Mouse (Mus musculus) G1E-ER4 (cell line): ENCODE measurements around the gene Gsdma. TPM values are rescaled to one million over a fixed set of nuclear protein-coding genes. Genes with fewer than 3 reads are reported as not detected.

ENCODE experiments used
- GATA1 ChIP-seq: IDR thresholded peaks from one replicate; pipeline ENCODE4 v1.8.0; 2012; ENCODE audit warnings: low read length, inconsistent platforms
- polyA plus RNA-seq: library from polyadenylated mRNA; stranded (reverse); fragments of >175 nt; gene quantifications from 2 replicates; pipeline ENCODE4 v1.2.3, GENCODE M21; 2012

The Gsdma gene
- polyA plus RNA-seq, 1 experiment = 0.04 TPM

DNA sequence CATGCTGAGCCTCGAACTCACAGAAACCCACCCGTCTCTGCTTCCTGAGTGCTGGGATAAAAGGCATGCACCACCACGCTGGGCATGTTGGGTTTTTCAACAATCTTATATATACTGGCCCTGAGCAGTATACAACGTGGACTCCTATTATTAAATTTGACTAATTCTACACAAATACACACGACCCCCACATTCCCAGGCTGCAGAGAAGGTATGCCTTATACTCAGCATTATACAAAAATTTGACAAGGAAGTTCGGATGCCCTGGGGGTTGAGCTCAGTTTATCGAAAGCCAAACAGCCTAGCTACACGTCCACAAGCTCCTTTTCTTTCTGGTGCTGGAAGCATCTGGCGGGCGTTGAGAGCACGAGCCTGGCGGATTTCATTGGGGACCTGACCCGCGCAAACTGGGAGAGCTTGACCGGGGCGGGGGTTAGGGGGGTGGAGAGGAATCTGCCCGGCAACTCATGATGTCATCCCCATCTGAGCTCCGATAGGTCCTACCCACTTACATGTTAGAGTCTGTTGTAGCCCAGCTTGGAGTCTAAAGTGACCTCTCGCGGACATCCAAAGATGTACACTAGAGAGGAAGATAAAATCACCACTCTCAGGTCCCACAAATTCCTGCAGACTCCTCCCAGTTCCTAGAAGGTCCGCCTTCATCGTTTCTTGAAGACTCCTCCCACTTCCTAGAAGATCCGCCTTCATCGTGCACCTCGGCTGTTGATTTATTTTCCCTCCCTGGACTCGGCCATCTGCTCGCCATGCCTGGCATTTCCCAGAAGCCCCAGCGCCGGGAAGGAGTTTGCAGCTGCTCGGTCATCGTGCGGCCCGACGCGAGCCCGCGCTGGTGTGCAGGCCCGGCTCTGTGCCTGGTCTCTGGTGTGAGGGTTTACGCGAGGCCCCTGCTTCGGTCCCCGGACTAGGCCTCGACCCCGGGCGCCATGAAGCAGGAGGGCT, 17.9 kb downstream of the Gsdma start, which contains the start of gene Psmd3:
Psmd3 (plus strand) TSS at position 769 of the 960 bp plus-strand sequence.
- no peak for TF ChIP-seq GATA1

GRCm38 (mm10) chr11:98682811-98683210, 18.7 kb downstream of the Gsdma start:
- TF ChIP-seq GATA1 = no peak

- no peak for TF ChIP-seq GATA1
These were observed 21.5 kb downstream of the Gsdma start for GRCm38 (mm10) chr11:98685642-98686041.

DNA sequence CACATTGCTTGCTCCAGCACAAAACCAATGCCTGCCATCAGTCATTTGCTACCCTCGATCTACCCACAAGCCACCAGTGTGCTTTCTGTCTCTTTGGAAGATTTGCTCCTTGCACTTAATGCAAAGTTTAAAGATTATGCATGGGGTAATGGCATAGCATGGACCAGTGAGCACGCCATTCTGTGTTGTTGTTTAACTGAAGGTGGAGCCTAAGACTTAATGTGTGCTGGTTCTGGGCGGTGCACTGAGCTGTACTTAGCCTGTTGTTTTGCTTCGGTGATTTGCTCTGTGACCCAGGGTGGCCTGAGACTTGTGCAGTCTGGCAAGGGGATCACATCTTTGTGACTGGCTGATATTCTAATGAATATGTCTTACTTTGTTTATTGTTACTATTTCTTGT, 22.8 kb downstream of the Gsdma start:
- TF ChIP-seq GATA1 = no peak

GRCm38 (mm10) chr11:98688009-98688408, 23.9 kb downstream of the Gsdma start:
- no peak for TF ChIP-seq GATA1

GRCm38 (mm10) chr11:98693201-98693600, 29.1 kb downstream of the Gsdma start:
- TF ChIP-seq GATA1 = no peak

GRCm38 (mm10) chr11:98693746-98694145, 29.6 kb downstream of the Gsdma start:
- TF ChIP-seq GATA1 = no peak

DNA sequence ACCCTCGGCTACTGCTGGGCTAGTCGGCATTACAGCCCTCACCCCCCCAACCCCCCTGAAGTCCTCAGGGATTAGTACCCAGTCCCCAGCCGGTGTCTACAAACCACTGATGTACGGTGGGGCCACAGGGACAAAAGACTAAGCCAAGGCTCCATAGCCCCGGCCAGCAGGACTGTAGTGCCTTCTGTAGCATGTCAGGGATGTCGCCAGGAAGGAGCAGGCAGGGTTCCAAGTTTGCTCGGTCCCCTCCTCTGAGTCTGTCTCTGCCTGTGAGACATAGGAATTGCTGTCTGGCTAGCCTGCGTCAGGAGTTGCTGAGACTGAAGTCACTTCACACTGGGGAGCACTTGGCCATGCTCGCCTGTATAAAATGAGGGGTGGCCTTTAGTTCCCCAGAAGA, 30.1 kb downstream of the Gsdma start:
- TF ChIP-seq GATA1 = no peak

DNA sequence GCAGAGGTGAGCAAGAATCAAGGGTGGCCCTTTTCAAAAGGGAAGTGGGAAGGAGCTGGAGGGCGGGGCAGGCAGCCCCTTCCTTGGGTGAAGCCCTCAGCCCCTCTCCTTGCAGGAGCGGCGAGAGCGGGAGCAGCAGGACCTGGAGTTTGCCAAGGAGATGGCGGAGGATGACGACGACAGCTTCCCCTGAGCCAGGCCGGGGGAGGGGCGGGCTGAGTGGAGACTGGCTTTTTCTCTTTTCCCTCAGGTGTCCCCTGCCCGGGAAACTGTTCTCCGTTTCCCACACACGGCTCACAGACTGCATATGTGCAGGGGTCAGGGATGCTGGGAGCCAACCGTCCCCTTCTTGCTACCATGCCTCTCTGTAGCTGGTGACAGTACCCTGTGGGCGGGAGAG, 31.3 kb downstream of the Gsdma start:
- no peak for TF ChIP-seq GATA1

DNA sequence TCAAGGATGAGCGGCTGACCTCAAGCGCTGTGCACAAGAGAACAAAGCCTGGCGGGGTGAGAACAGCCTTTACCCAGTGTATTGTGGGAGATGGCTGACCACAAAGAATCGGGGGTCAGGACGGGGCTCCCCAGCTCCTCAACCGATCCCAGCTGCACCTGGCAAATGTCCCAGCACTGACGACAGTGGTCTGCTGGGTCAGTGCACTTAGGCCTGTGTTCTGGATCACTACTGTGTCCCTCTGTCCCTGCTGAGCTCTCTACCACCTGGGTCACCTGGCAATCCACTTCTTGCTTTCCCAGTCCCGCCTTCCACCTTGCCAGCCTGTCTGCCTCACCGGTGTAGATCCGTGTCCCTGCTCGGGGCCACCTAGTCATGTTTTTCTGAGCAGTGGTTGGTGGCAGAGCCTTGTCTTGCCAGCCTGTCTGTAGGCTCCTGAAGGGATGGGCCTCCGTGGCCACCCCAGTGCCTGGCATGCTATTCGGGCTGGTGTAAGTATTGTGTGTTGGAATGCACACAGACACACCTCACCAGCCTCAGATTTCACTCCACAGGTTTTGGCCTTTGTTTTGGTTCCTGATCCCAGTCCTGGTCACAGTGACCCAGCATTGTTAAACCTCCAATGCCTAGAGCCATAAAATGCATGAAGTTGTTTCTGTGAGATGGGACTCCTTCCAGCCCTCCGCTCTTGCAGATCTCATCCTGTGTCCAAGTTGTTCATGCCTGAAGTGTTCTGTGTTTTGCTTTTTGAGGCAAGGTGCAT, 32.5 kb downstream of the Gsdma start:
- no peak for TF ChIP-seq GATA1

- no peak for TF ChIP-seq GATA1
These were observed 33.1 kb downstream of the Gsdma start for GRCm38 (mm10) chr11:98697225-98697624.

GRCm38 (mm10) chr11:98698849-98699640, 34.9 kb downstream of the Gsdma start:
- no peak for TF ChIP-seq GATA1

GRCm38 (mm10) chr11:98699911-98700310, 35.8 kb downstream of the Gsdma start:
- no peak for TF ChIP-seq GATA1

DNA sequence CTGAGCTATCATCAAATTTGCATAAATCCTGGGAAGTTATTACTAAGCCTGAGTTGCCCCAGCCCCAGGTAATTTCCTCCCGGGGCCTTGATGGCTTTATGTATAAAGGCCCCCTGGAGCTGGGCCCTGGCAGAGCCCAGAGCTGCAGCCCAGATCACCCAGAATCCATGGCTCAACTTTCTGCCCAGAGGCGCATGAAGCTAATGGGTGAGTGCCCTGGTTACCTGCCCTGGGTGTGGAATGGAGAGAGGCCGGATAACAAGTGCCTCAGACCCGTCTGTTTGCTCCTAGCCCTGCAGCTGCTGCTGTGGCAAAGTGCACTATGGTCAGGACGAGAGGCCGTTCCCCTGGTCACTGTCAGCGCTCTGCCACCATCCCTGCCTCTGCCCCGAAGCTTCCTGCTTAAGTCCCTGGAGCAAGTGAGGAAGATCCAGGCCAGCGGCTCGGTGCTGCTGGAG, 37.1 kb downstream of the Gsdma start, which contains the start of gene Csf3:
Csf3 (plus strand) TSS at position 51 of the 458 bp plus-strand sequence.
- TF ChIP-seq GATA1 = no peak

GRCm38 (mm10) chr11:98702323-98702722, 38.2 kb downstream of the Gsdma start:
- TF ChIP-seq GATA1 = no peak

DNA sequence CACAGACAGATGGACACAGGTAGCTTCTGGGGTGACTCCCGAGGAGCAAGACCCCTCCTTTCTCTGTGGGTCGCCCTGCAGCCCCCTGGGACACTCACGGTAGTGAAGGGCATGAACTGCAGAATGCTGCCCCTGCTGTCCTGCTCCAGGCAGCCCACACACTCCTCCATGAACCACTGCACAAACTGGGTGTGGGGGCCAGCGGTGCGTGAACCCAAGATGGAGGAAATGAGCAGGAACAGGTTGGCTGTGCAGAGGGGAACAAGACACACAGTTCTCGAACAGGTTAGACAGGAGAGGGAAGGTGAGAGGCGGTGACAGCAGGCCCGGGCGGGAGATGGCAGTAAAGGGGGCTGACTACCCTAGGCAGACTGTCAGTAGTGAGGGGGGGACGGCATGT, 40.9 kb downstream of the Gsdma start:
- no peak for TF ChIP-seq GATA1
